Comparison of ENCODE assay signal across 12 mouse cellular contexts in genomic region chr4:21689492-21689941, GRCm38 (mm10). TPM values are rescaled to one million over a fixed set of nuclear protein-coding genes. Genes with fewer than 3 reads are reported as not detected.
DNase-seq lines count a peak whose midpoint lies in the region; ATAC-seq and TF ChIP-seq lines count a peak whose summit lies in the region.
"Had no signal": no experiment of that assay in that cellular context is flagged by ENCODE, and none has a peak within 500 bp of the region (broad histone marks: within the 10 kb centered on the region; RNA-seq: fewer than 3 reads in every experiment).

No protein-coding gene starts in this region.

- under 1% methylated on average over 18 of the region's 18 CpGs for WGBS in kidney, embryonic 14.5 days
- under 1% methylated on average over 18 of the region's 18 CpGs for WGBS in embryonic facial prominence, embryonic 15.5 days
- WGBS in intestine, postnatal 0 days = 1% methylated on average over 18 of the region's 18 CpGs

- peak; percentile 9 for DNase-seq in kidney, adult 18-20 months
- DNase-seq in retina, embryonic 14.5 days (ENCODE audit: low spot score) = peak; percentile 36
- DNase-seq in urinary bladder, adult 2 months (ENCODE audit: low spot score) = no peak
- no peak for DNase-seq in gastrocnemius, adult 18-20 months (ENCODE audit: low spot score)
- no peak for DNase-seq in ovary, postnatal 36 days (ENCODE audit: low spot score)
- DNase-seq: kidney, postnatal 25 days had no signal

- H3K4me1 ChIP-seq in kidney, embryonic 14.5 days (ENCODE audit: control insufficient read depth, insufficient read depth, low read length) = 0 out of 2 replicates have a peak, but pooled peaks cover 4% of the 10 kb centered on the region
- H3K4me1 ChIP-seq in embryonic facial prominence, embryonic 15.5 days = peaks cover 9% of the 10 kb centered on the region
- 0 out of 2 replicates have a peak, but pooled peaks cover 5% of the 10 kb centered on the region for H3K4me1 ChIP-seq in intestine, postnatal 0 days (replicated peaks; ENCODE audit: control insufficient read depth, insufficient read depth, low read length)

- H3K27ac ChIP-seq in kidney, embryonic 14.5 days (ENCODE audit: low read depth, low read length) = no peak overlapping the region
- H3K27ac ChIP-seq in embryonic facial prominence, embryonic 15.5 days (replicated peaks) = no peak overlapping the region
- no peak overlapping the region for H3K27ac ChIP-seq in intestine, postnatal 0 days (ENCODE audit: low read depth, low read length)
- H3K27ac ChIP-seq: liver, embryonic 15.5 days had no signal

- no peak for TF ChIP-seq CTCF in intestine, postnatal 0 days (IDR thresholded peaks at IDR 0.05; ENCODE audit: low read depth)

- H3K4me3 ChIP-seq in kidney, embryonic 14.5 days (ENCODE audit: low read length) = no peak overlapping the region
- peak overlapping the region; percentile 47; the same call in 1 of the 2 replicates for H3K4me3 ChIP-seq in embryonic facial prominence, embryonic 15.5 days (replicated peaks)
- H3K4me3 ChIP-seq in intestine, postnatal 0 days (ENCODE audit: low read depth, low read length) = peak overlapping the region; percentile 62
- H3K4me3 ChIP-seq: erythroblast, embryonic 14.5 days had no signal

- no peaks in the 10 kb centered on the region for H3K36me3 ChIP-seq in kidney, embryonic 14.5 days (ENCODE audit: control insufficient read depth, insufficient read depth, low read length)
- no peaks in the 10 kb centered on the region for H3K36me3 ChIP-seq in embryonic facial prominence, embryonic 15.5 days
- H3K36me3 ChIP-seq in intestine, postnatal 0 days (ENCODE audit: control insufficient read depth, insufficient read depth) = no peaks in the 10 kb centered on the region
- H3K36me3 ChIP-seq: G1E; liver, embryonic 15.5 days had no signal

- H3K9ac ChIP-seq in kidney, embryonic 14.5 days (ENCODE audit: low read depth, low read length) = no peak overlapping the region
- no peak overlapping the region for H3K9ac ChIP-seq in embryonic facial prominence, embryonic 15.5 days
- no peak overlapping the region for H3K9ac ChIP-seq in intestine, postnatal 0 days (ENCODE audit: low read depth, low read length)
- H3K9ac ChIP-seq: liver, embryonic 15.5 days had no signal

- no peak for ATAC-seq in kidney, embryonic 14.5 days (ENCODE audit: low FRiP score, low TSS enrichment)
- ATAC-seq in embryonic facial prominence, embryonic 15.5 days (ENCODE audit: insufficient number of reproducible peaks, low FRiP score, low TSS enrichment, low read depth) = no peak
- no peak for ATAC-seq in intestine, postnatal 0 days

- peaks cover 84% of the 10 kb centered on the region for H3K27me3 ChIP-seq in kidney, embryonic 14.5 days (ENCODE audit: control insufficient read depth, insufficient read depth, low read length)
- peaks cover 88% of the 10 kb centered on the region for H3K27me3 ChIP-seq in embryonic facial prominence, embryonic 15.5 days
- H3K27me3 ChIP-seq in intestine, postnatal 0 days (replicated peaks; ENCODE audit: control insufficient read depth, insufficient read depth, low read length) = peaks cover 84% of the 10 kb centered on the region

- H3K4me2 ChIP-seq in kidney, embryonic 14.5 days (replicated peaks; ENCODE audit: low read depth, low read length) = no peak overlapping the region
- 0 out of 2 replicates have a peak overlapping the region, but pooled peaks have one; percentile 93 for H3K4me2 ChIP-seq in embryonic facial prominence, embryonic 15.5 days (replicated peaks)
- H3K4me2 ChIP-seq in intestine, postnatal 0 days (replicated peaks; ENCODE audit: low read depth) = peak overlapping the region; percentile 96

- H3K9me3 ChIP-seq in kidney, embryonic 14.5 days (ENCODE audit: control insufficient read depth, low read length) = no peaks in the 10 kb centered on the region
- no peaks in the 10 kb centered on the region for H3K9me3 ChIP-seq in embryonic facial prominence, embryonic 15.5 days (replicated peaks)
- H3K9me3 ChIP-seq in intestine, postnatal 0 days (ENCODE audit: control insufficient read depth) = no peaks in the 10 kb centered on the region
- H3K9me3 ChIP-seq: G1E; liver, embryonic 15.5 days had no signal

RNA-seq across cellular contexts. Expression of gene Prdm13, which starts 3.8 kb away (rescaled TPM):
- polyA plus RNA-seq in kidney, embryonic 14.5 days (2014; fragmentation: Nextera tagmentation; extraction: Ambion mirVana) = not detected in 2 replicates
- not detected in 2 replicates for polyA plus RNA-seq in embryonic facial prominence, embryonic 15.5 days (2015; fragmentation: Nextera tagmentation; extraction: Ambion mirVana)
- polyA plus RNA-seq in intestine, postnatal 0 days (2015; fragmentation: Nextera tagmentation; extraction: Ambion mirVana) = not detected in 2 replicates
- not detected in 2 replicates for polyA plus RNA-seq in urinary bladder, adult 2 months (2012; rRNA removed)
- total RNA-seq in gastrocnemius, adult 18-20 months (2021) = not detected
- polyA plus RNA-seq: erythroblast, embryonic 14.5 days; G1E; liver, embryonic 15.5 days had no signal

RNA-seq across cellular contexts. Expression of gene Ccnc, which starts 38.0 kb away (rescaled TPM):
- 48.4 and 48.9 TPM in 2 replicates for polyA plus RNA-seq in kidney, embryonic 14.5 days (2014; fragmentation: Nextera tagmentation; extraction: Ambion mirVana)
- 39.7 and 39.8 TPM in 2 replicates for polyA plus RNA-seq in embryonic facial prominence, embryonic 15.5 days (2015; fragmentation: Nextera tagmentation; extraction: Ambion mirVana)
- polyA plus RNA-seq in intestine, postnatal 0 days (2015; fragmentation: Nextera tagmentation; extraction: Ambion mirVana) = 20.2 and 20.7 TPM in 2 replicates
- 17.7 and 21.3 TPM in 2 replicates for polyA plus RNA-seq in urinary bladder, adult 2 months (2012; rRNA removed)
- 10 to 100 TPM in 1 of 2 experiments, 1 to 10 TPM in 1; 8.5 to 10.7 TPM for total RNA-seq in gastrocnemius, adult 18-20 months (2021)

Comparison
In these comparisons a context has a peak if more than half of its experiments do, and no peak if none do; other contexts are left out.
1. DNase-seq: peak in kidney, adult 18-20 months (single experiment) and retina, embryonic 14.5 days (single experiment); none in urinary bladder, adult 2 months (single experiment), gastrocnemius, adult 18-20 months (single experiment) and ovary, postnatal 36 days (single experiment).